Mouse (Mus musculus): ENCODE results near the gene Hsd17b11. TPM values are rescaled to one million over a fixed set of nuclear protein-coding genes. Genes with fewer than 3 reads are reported as not detected.
A peak's percentile ranks its signal among the peaks of the same experiment; 100 is the strongest.

The Hsd17b11 gene
- polyA plus RNA-seq, 1 experiment from 2014 or later: 6.5 TPM

DNA sequence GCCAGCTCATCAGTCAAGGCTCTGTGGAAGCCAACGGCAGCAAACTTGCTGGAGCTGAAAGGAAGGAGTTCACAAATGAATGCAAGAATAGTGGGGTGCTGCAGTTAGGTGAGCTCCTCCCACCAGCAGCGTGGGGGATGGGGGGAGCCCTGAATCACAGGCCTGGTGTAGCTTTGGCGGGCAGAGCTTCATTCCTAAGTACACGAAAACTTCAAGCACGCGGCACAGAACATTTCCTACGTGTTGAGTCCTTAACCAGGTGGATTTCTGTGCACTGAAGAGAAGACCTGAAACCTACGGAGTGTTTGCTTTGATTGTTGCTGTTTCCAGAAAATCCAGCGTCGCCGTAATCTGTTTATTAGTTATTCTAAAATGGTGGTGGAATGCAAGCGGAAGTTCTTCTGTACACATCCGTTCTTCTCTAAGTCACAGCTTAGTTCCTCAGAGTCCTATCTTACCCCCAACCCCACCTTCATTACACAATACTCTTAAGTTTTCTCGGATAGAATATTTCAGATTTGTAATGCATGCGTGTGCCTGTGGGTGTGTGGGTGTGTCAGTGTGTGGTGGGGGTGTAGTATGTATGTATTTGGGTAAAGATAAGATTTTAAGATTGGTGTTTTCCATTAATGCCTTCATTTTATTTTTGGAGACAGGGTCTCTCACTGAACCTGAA, 18.3 kb downstream of the Hsd17b11 start:
- ATAC-seq (replicated peaks; ENCODE audit: low FRiP score, low TSS enrichment, low read depth) (no peak), DNase-seq (ENCODE audit: low spot score) (no peak)
- H3K9ac ChIP-seq (ENCODE audit: low read length): no peak overlapping the region
- no peak overlapping the region for H3K27ac ChIP-seq (ENCODE audit: low read depth)
- H3K36me3 ChIP-seq (ENCODE audit: control insufficient read depth, insufficient read depth, low read length): peaks cover 18% of the 10 kb centered on the region
- 42% methylated on average over 15 of the region's 15 CpGs for WGBS
- no peak overlapping the region for H3K4me2 ChIP-seq (ENCODE audit: low read length)
- no peak overlapping the region for H3K4me3 ChIP-seq (ENCODE audit: low read depth, low read length)
- no peaks in the 10 kb centered on the region for H3K4me1 ChIP-seq (replicated peaks; ENCODE audit: control insufficient read depth, insufficient read depth, low read length)
- H3K9me3 ChIP-seq (ENCODE audit: control insufficient read depth, low read length): no peaks in the 10 kb centered on the region
- no peaks in the 10 kb centered on the region for H3K27me3 ChIP-seq (replicated peaks; ENCODE audit: control insufficient read depth, insufficient read depth, low read length)

- 28% methylated on average over 18 of the region's 18 CpGs for WGBS
- Histone ChIP-seq H3K4me2 (ENCODE audit: low read length) (no peak overlapping the region), H3K36me3 (ENCODE audit: control insufficient read depth, insufficient read depth, low read length) (peaks cover 11% of the 10 kb centered on the region), H3K27ac (ENCODE audit: low read depth) (no peak overlapping the region), H3K4me3 (ENCODE audit: low read depth, low read length) (no peak overlapping the region), H3K9ac (ENCODE audit: low read length) (no peak overlapping the region), H3K9me3 (ENCODE audit: control insufficient read depth, low read length) (no peaks in the 10 kb centered on the region), H3K4me1 (replicated peaks; ENCODE audit: control insufficient read depth, insufficient read depth, low read length) (no peaks in the 10 kb centered on the region), H3K27me3 (replicated peaks; ENCODE audit: control insufficient read depth, insufficient read depth, low read length) (no peaks in the 10 kb centered on the region)
- DNase-seq (ENCODE audit: low spot score) (no peak), ATAC-seq (replicated peaks; ENCODE audit: low FRiP score, low TSS enrichment, low read depth) (no peak)
Measured at GRCm38 (mm10) chr5:104002549-104003255, 19.0 kb downstream of the Hsd17b11 start.

DNA sequence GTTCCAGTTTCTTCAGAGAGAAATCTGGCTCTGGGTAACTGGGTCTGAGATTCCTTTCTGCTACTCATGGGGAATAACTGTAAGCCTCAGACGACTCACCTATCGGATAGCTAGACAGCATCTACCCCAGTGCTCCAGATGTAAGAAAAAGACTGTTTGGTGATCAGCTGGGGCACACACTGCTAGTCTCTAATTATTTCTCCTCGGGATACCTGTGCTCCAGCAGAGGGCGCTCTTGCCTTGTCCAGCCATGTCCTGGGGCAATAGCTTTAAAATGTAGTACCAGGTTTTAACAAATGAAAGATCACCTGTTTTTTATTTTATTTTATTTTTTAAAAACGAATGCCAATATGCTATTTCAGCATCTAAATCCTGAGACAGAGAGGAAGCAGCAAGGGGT, 22.0 kb downstream of the Hsd17b11 start:
- Histone ChIP-seq H3K4me1 (replicated peaks; ENCODE audit: control insufficient read depth, insufficient read depth, low read length) (no peaks in the 10 kb centered on the region), H3K9me3 (ENCODE audit: control insufficient read depth, low read length) (no peaks in the 10 kb centered on the region), H3K36me3 (ENCODE audit: control insufficient read depth, insufficient read depth, low read length) (no peaks in the 10 kb centered on the region; the same call in 1 of the 2 replicates), H3K9ac (ENCODE audit: low read length) (no peak overlapping the region), H3K4me3 (ENCODE audit: low read depth, low read length) (no peak overlapping the region), H3K27ac (ENCODE audit: low read depth) (no peak overlapping the region), H3K4me2 (ENCODE audit: low read length) (no peak overlapping the region), H3K27me3 (replicated peaks; ENCODE audit: control insufficient read depth, insufficient read depth, low read length) (no peaks in the 10 kb centered on the region)
- no peak for ATAC-seq (replicated peaks; ENCODE audit: low FRiP score, low TSS enrichment, low read depth)
- 8% methylated on average over 5 of the region's 5 CpGs for WGBS
- DNase-seq (ENCODE audit: low spot score): peak; percentile 93

GRCm38 (mm10) chr5:103998739-103999138, 23.0 kb downstream of the Hsd17b11 start:
- WGBS: 78% methylated on average over 5 of the region's 5 CpGs

GRCm38 (mm10) chr5:103995181-103995580, 26.5 kb downstream of the Hsd17b11 start:
- no peaks in the 10 kb centered on the region for H3K27me3 ChIP-seq (replicated peaks; ENCODE audit: control insufficient read depth, insufficient read depth, low read length)
- no peaks in the 10 kb centered on the region for H3K9me3 ChIP-seq (ENCODE audit: control insufficient read depth, low read length)
- ATAC-seq (replicated peaks; ENCODE audit: low FRiP score, low TSS enrichment, low read depth) (no peak), DNase-seq (ENCODE audit: low spot score) (no peak)
- no peak overlapping the region for H3K27ac ChIP-seq (ENCODE audit: low read depth)
- H3K9ac ChIP-seq (ENCODE audit: low read length): no peak overlapping the region
- 62% methylated on average over 3 of the region's 3 CpGs for WGBS
- no peak overlapping the region for H3K4me2 ChIP-seq (ENCODE audit: low read length)
- no peak overlapping the region for H3K4me3 ChIP-seq (ENCODE audit: low read depth, low read length)
- H3K4me1 ChIP-seq (replicated peaks; ENCODE audit: control insufficient read depth, insufficient read depth, low read length): no peaks in the 10 kb centered on the region
- peaks cover 6% of the 10 kb centered on the region for H3K36me3 ChIP-seq (ENCODE audit: control insufficient read depth, insufficient read depth, low read length)

More at GRCm38 (mm10) chr5:103998739-103999138, 23.0 kb downstream of the Hsd17b11 start:
- Histone ChIP-seq H3K36me3 (ENCODE audit: control insufficient read depth, insufficient read depth, low read length) (no peaks in the 10 kb centered on the region; the same call in 1 of the 2 replicates), H3K27ac (ENCODE audit: low read depth) (no peak overlapping the region), H3K9me3 (ENCODE audit: control insufficient read depth, low read length) (no peaks in the 10 kb centered on the region), H3K4me2 (ENCODE audit: low read length) (no peak overlapping the region), H3K27me3 (replicated peaks; ENCODE audit: control insufficient read depth, insufficient read depth, low read length) (no peaks in the 10 kb centered on the region), H3K4me1 (replicated peaks; ENCODE audit: control insufficient read depth, insufficient read depth, low read length) (no peaks in the 10 kb centered on the region), H3K9ac (ENCODE audit: low read length) (no peak overlapping the region), H3K4me3 (ENCODE audit: low read depth, low read length) (no peak overlapping the region)
- no peak for ATAC-seq (replicated peaks; ENCODE audit: low FRiP score, low TSS enrichment, low read depth)
- no peak for DNase-seq (ENCODE audit: low spot score)

DNA sequence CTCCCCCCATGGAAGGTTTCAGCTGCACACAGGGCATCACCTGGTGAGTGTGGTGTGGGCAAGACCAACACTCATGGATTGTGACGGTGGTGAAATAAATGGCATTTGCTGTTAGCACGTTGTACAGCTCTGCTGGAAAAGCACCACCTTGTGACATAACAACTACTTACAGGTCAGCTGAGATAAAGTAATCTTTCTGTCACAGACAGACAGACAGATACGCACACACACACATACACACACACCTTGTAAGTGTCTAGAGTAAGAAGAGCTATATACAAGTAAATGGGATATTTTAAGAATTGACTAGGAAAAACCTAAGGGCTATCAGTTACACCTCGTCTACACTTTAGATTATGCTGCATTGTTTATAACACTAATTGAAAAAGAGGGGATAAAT, 27.1 kb downstream of the Hsd17b11 start:
- Histone ChIP-seq H3K4me1 (replicated peaks; ENCODE audit: control insufficient read depth, insufficient read depth, low read length) (no peaks in the 10 kb centered on the region), H3K27me3 (replicated peaks; ENCODE audit: control insufficient read depth, insufficient read depth, low read length) (no peaks in the 10 kb centered on the region), H3K36me3 (ENCODE audit: control insufficient read depth, insufficient read depth, low read length) (peaks cover 6% of the 10 kb centered on the region), H3K9me3 (ENCODE audit: control insufficient read depth, low read length) (no peaks in the 10 kb centered on the region), H3K9ac (ENCODE audit: low read length) (no peak overlapping the region), H3K27ac (ENCODE audit: low read depth) (no peak overlapping the region), H3K4me2 (ENCODE audit: low read length) (no peak overlapping the region), H3K4me3 (ENCODE audit: low read depth, low read length) (no peak overlapping the region)
- WGBS: 85% methylated on average over 4 of the region's 4 CpGs
- no peak for ATAC-seq (replicated peaks; ENCODE audit: low FRiP score, low TSS enrichment, low read depth)
- DNase-seq (ENCODE audit: low spot score): no peak

GRCm38 (mm10) chr5:103993601-103994000, 28.1 kb downstream of the Hsd17b11 start:
- Histone ChIP-seq H3K4me2 (ENCODE audit: low read length) (no peak overlapping the region), H3K9me3 (ENCODE audit: control insufficient read depth, low read length) (no peaks in the 10 kb centered on the region), H3K27ac (ENCODE audit: low read depth) (no peak overlapping the region), H3K36me3 (ENCODE audit: control insufficient read depth, insufficient read depth, low read length) (peaks cover 10% of the 10 kb centered on the region), H3K27me3 (replicated peaks; ENCODE audit: control insufficient read depth, insufficient read depth, low read length) (no peaks in the 10 kb centered on the region), H3K4me3 (ENCODE audit: low read depth, low read length) (no peak overlapping the region), H3K9ac (ENCODE audit: low read length) (no peak overlapping the region), H3K4me1 (replicated peaks; ENCODE audit: control insufficient read depth, insufficient read depth, low read length) (no peaks in the 10 kb centered on the region)
- 83% methylated on average over 1 of the region's 1 CpGs for WGBS
- no peak for DNase-seq (ENCODE audit: low spot score)
- no peak for ATAC-seq (replicated peaks; ENCODE audit: low FRiP score, low TSS enrichment, low read depth)

- ATAC-seq (replicated peaks; ENCODE audit: low FRiP score, low TSS enrichment, low read depth): no peak
- no peak overlapping the region for H3K4me2 ChIP-seq (ENCODE audit: low read length)
- no peak overlapping the region for H3K4me3 ChIP-seq (ENCODE audit: low read depth, low read length)
- H3K27me3 ChIP-seq (replicated peaks; ENCODE audit: control insufficient read depth, insufficient read depth, low read length): no peaks in the 10 kb centered on the region
- H3K4me1 ChIP-seq (replicated peaks; ENCODE audit: control insufficient read depth, insufficient read depth, low read length): no peaks in the 10 kb centered on the region
- no peak overlapping the region for H3K9ac ChIP-seq (ENCODE audit: low read length)
- no peak overlapping the region for H3K27ac ChIP-seq (ENCODE audit: low read depth)
- peak; percentile 9 for DNase-seq (ENCODE audit: low spot score)
- H3K36me3 ChIP-seq (ENCODE audit: control insufficient read depth, insufficient read depth, low read length): peaks cover 10% of the 10 kb centered on the region
- 88% methylated on average over 9 of the region's 9 CpGs for WGBS
- H3K9me3 ChIP-seq (ENCODE audit: control insufficient read depth, low read length): no peaks in the 10 kb centered on the region
Measured at GRCm38 (mm10) chr5:103992831-103993230, 28.9 kb downstream of the Hsd17b11 start.

Data from intestine, embryonic 14.5 days (tissue).